Mouse (Mus musculus): ENCODE measurements around the gene Olfr1024.

The Olfr1024 gene

GRCm38 (mm10) chr2:85904952-85905351 lies at the start of gene Olfr1024:
Gene Olfr1024, minus strand, starts transcription at chr2:85905052.
- no peak for DNase-seq (ENCODE audit: low read depth, low spot score)

GRCm38 (mm10) chr2:85950137-85950536 lies 45.3 kb upstream of the Olfr1024 start, which contains the start of gene Olfr1028:
Gene Olfr1028, plus strand, starts transcription at chr2:85950437.
- no peak for DNase-seq (ENCODE audit: low read depth, low spot score)

GRCm38 (mm10) chr2:85921258-85921657 lies 16.4 kb upstream of the Olfr1024 start, which contains the start of gene Olfr1026:
Gene Olfr1026, plus strand, starts transcription at chr2:85921558.
- DNase-seq (ENCODE audit: low read depth, low spot score) = no peak

GRCm38 (mm10) chr2:85914893-85915292 lies 10.0 kb upstream of the Olfr1024 start, which contains the start of gene Olfr1025-ps1:
Gene Olfr1025-ps1, plus strand, starts transcription at chr2:85915193.
- no peak for DNase-seq (ENCODE audit: low read depth, low spot score)

GRCm38 (mm10) chr2:85913197-85913596 lies 8.3 kb upstream of the Olfr1024 start:
- DNase-seq (ENCODE audit: low read depth, low spot score) = no peak

GRCm38 (mm10) chr2:85885340-85885739 lies 19.5 kb downstream of the Olfr1024 start, which contains the start of gene Olfr1023:
Gene Olfr1023, plus strand, starts transcription at chr2:85885640.
- DNase-seq (ENCODE audit: low read depth, low spot score) = no peak

- no peak for DNase-seq (ENCODE audit: low read depth, low spot score)
Measured at GRCm38 (mm10) chr2:85868294-85868693, 36.6 kb downstream of the Olfr1024 start, which contains the start of gene Olfr1022. Gene Olfr1022, plus strand, starts transcription at chr2:85868594.
